Mouse (Mus musculus): ENCODE data around the gene Acer1.

Gene Acer1

DNA sequence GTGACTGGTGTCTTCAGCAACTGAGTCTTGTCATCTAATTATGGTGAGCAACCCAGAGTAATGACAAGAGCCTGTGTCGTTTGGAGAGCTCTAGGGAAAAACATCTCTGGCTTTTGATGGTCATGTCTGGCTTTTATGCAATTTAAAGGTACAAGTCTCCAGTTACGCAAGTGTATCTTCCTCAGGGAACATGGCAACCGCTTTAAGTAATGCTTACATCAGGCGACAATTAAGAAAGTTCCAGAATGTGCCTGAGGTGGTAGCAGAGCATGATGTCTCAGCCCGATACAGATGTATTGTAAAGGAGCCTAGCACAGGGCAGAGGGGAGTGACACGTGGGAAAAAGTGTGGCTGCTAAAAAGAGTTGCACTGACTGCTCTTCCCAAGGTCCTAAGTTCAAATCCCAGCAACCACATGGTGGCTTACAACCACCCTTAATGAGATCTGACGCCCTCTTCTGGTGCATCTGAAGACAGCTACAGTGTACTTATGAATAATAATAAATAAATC, 7.0 kb upstream of the Acer1 start:
- peak; percentile 1 for DNase-seq (ENCODE audit: low spot score)

DNA sequence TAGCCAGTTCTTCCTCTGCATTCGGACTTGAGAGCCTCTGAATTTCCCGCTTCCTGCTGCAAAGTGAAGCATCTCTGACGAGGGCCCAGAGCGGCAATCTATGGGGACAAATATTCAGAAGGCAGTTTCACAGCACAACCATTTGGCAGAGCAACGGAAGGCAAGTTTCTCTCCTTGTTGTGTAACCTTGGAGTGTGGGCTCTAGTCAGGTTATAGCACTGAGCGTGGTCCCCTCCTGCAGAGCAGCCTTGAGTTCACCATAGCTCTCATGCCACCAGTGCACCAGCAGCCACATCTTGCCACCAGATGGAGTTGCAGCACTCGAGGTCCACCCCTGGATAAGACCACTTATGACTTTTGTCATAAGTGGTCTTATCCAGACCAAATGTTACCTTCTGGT, 6.5 kb upstream of the Acer1 start:
- DNase-seq (ENCODE audit: low spot score) = peak; percentile 0

GRCm38 (mm10) chr17:56986105-56986805, 4.3 kb upstream of the Acer1 start:
- DNase-seq (ENCODE audit: low spot score) = peak; percentile 0

DNA sequence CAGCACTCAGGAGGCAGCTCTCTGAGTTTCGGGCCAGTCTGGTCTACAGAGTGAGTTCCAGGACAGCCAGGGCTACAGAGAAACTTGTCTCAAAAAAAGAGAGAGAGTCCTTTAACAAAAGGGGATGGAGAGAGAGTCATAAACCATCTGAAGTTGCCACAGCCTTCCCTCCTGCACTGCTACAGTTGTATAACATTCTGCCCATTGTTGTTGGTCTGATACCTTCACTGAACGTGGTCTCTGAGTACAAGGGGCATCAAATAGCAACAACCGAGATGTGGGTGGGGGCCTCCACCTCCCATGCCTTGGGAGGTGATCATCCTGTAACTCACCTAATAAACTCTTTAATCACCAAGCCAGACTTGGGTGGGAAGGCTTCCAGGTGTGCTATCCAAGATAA, 3.7 kb upstream of the Acer1 start:
- no peak for DNase-seq (ENCODE audit: low spot score)

DNA sequence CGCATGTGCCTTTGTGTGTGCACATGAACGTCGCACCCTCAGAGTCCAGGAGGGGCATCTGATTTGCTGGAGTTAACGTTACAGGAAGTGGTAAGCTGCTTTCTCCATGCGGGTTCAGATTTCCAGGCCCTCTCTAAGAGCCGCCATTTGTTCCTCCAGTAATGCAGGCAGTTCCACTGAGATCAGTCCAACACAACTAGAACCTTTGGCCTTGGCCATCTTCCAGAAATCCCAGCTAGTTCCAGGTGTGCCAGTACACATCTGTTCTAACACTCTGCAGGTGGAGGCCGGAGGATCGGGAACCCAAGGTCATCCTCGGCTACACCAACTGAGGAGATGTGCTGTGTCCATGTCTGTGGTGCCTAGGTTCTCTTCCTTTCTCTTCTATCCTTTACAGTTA, 3.0 kb upstream of the Acer1 start:
- DNase-seq (ENCODE audit: low spot score) = no peak

DNA sequence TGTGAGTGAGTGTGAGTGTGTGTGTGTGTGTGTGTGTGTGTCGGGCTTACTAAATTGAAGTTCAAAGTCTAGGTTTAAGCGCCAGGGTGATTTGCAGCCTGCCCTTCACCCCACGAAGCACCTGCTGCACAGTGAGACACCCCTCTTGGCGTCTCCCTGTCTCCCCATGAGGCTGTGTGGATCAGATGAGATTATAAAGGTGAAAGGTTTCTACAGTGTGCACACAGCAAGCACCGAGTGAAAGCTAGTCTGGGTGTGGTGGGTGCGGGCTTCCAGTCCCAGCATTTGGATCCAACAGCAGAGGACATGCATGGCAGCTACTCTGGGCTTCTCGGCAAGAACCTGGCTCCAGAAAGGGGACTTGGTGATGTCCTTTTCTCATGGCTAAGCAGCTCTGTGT, 877 bp downstream of the Acer1 start:
- DNase-seq (ENCODE audit: low spot score) = no peak

DNA sequence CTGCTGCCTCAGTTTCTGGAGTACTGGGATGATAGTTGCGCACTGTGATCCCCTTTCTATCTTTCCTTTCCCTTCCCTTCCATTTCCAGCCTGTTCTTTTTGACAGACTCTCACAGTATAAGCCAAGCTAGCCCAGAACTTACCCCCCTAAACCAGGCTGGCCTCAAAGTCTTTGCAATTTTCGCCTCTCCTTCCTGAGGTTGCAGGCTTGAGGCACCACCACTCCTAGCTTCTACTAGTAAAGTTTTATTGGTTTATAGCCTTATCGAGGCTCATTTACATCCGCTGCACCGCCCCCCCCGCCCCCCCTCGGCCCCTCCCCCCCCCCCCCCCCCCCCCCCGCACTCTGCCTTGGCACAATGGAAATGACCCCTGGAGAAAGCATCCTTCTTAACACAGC, 2.4 kb downstream of the Acer1 start:
- DNase-seq (ENCODE audit: low spot score) = no peak

DNA sequence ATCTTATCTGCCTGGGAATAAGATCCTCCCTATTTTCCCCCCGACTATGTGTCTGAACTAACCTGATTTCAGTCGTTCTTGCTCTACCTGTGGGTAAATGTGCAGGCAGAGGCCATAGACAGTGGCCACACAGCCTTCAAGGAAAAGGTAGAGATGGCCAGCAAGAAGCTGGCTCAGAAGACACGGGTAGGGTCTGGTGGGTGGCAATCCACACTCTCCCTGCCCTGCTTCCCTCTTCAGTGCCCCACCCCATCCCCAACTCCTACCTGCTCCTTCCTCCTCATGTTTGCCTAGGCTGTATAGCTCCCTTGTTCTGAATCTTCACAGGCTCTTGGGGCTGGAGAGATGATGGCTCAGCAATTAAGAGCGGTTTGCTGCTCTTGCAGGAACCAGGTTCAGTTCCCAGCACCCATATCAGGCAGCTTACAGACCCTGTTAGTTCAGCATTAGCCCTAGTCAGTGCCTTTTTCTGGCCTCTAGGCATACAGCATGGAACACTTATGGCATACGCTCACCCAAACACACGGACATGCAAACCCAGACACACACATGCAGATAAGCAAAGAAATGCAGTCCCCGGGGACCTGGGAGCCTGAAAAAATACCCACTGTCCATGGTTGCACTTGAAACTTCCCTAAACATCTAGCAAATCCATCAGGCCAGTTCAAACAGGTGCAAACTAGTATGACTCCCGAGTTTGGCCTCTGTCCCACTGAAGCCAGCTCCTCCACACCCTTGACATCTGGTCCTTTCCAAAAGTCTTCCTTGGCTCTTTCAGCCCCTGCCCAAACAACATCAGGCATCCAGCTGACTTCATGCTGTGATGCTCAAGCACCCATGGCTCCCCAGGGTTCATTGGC, 5.2 kb downstream of the Acer1 start:
- DNase-seq (ENCODE audit: low spot score) = no peak

GRCm38 (mm10) chr17:56975391-56975790, 6.5 kb downstream of the Acer1 start:
- no peak for DNase-seq (ENCODE audit: low spot score)

GRCm38 (mm10) chr17:56974708-56975240, 7.2 kb downstream of the Acer1 start:
- DNase-seq (ENCODE audit: low spot score) = no peak

- no peak for DNase-seq (ENCODE audit: low spot score)
Measured at GRCm38 (mm10) chr17:56973956-56974707, 7.8 kb downstream of the Acer1 start.

- no peak for DNase-seq (ENCODE audit: low spot score)
Measured at GRCm38 (mm10) chr17:56970081-56970480, 11.8 kb downstream of the Acer1 start.

DNA sequence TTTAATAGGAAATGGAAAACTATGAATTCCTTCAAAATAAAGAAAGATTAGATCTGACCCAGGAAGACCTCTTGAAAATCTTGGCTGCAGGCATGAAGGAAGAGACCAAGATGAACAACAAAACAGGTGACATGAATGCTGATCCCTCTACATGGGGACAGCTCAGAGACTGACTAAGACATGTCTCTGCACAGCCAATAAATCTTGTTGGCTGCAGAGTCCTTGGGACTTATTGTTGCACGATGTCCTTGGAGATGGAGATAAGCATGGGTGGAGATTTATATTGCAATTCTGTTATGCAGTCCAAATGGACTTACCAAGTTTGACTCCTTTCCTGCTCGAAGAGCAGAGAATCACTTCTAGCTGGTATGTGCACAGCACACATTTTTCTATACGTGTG, 12.6 kb downstream of the Acer1 start:
- DNase-seq (ENCODE audit: low spot score) = no peak

DNA sequence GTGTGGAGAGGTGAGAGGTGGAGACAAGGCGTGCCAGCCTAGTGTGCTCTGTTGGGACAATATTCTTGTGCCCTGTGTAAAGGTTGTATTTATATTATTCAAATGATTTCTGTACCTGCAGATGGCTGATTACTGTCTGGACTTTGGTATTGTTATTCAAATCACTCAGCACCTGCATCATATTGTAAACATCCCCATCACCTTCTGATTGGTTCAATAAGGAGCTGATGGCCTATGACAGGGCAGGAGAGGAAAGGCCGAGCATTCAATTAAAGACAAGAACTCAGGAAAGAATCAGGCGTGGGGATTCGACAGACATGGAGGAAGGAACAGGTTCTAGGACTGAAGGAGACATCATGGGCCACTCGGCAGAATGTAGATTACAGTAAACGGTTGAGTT, 18.3 kb downstream of the Acer1 start:
- DNase-seq (ENCODE audit: low spot score) = no peak

DNA sequence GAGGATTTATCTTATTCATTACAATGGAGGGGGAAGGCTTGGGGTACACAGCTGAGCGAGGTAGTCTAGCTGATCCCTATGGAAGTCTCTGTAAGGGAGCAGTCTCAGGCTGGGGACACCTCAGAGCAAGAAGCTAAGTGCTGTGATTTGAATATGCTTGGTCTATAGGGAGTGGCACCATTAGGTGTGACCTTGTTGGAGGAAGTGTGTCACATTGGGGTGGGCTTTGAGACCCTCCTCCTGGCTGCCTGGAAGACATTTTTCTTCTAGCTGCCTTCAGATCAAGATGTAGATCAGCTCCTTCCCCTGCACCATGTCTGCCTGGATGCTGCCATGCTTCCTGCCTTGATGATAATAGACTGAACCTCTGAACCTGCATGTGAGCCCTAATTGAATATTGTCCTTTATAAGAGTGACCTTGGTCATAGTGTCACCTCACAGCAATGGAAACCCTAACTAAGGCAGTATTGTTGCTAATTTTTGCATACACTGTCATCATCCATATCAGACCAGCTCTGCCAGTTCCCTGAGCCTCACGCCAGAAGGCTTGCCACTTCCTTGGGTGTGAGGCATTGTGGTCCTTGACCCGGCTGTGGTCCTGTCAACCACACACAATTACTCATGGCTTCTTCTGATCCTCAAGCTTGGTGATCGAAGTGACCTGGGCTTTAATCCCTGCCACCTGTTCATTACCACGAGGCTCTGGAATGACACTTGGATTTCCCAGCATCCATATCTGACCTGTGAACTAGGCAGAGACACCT, 19.1 kb downstream of the Acer1 start:
- DNase-seq (ENCODE audit: low spot score) = no peak

DNA sequence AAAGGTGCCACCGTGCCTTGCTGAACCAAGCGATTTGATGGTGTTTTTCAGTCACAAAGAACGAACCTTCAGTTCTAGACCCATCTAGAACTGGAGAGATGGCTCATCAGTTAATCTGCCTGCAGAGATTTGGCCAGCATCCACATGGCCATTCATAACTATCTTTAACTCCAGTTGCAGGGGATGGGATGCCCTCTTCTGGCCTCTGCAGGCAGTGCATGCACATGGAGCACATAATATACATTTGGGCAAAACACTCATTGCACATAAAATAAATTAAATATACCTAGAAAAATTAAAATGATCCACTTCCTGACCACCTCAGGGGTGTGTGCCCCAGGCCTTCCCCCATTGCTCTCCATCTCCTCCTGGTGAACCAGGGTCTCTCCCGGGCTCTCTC, 20.0 kb downstream of the Acer1 start:
- DNase-seq (ENCODE audit: low spot score) = no peak

GRCm38 (mm10) chr17:56958667-56959066, 23.3 kb downstream of the Acer1 start:
- DNase-seq (ENCODE audit: low spot score) = no peak

- DNase-seq (ENCODE audit: low spot score) = no peak
Measured at GRCm38 (mm10) chr17:56957763-56958429, 24.0 kb downstream of the Acer1 start.

- no peak for DNase-seq (ENCODE audit: low spot score)
Measured at GRCm38 (mm10) chr17:56954871-56955270, 27.1 kb downstream of the Acer1 start.

DNA sequence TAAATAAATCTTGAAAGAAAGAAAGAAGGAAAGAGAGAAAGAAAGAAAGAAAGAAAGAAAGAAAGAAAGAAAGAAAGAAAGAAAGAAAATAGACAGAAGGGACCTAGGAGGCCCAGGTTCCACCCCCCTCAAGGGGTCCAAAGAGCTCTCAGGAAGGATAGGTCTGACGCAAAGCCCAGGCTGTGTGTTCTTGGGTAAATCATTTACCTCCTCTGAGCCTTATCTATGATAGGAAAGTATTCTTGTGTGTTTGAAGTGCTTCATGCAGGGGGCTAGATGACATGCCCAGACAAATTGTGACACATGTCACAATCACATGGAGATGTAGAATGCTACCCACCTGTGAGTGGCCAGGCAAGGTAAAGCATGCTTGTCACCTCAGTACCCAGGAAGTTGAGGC, 29.3 kb downstream of the Acer1 start:
- no peak for DNase-seq (ENCODE audit: low spot score)

DNA sequence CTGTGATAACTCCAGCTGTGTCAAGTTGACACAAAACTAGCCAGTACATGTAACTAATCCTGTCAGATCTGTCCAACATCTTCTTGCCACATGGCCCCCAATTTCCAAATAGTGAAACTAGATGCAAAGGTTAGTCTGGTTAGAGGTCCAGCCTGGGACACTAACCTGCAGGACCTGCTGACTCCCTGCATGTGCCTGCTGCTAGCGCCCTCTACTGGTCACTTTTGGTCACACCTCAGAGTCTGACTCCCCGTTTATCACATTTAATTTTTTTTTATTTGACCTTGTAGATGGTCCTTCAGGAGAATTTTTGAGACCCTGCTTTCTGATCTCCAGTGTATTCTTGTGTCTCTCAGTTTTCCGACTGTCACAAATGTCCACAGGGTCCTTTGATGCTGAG, 31.0 kb downstream of the Acer1 start:
- no peak for DNase-seq (ENCODE audit: low spot score)
